Mouse (Mus musculus): ENCODE measurements at regions not wholly inside any gene's neighbourhood (a gene's known extent, or its start where the extent isn't known, plus 50 kb on each side); places are given as distances from the start of the nearest gene placed in this dataset.

GRCm38 (mm10) chr15:22152678-22153077 lies 396.1 kb upstream of the Cdh18 start:
- Histone ChIP-seq H3K36me3 (replicated peaks; ENCODE audit: low read length) (no peaks in the 10 kb centered on the region), H3K9me3 (no peaks in the 10 kb centered on the region), H3K4me3 (replicated peaks) (no peak overlapping the region), H3K27me3 (replicated peaks) (no peaks in the 10 kb centered on the region), H3K4me1 (no peaks in the 10 kb centered on the region)
- no peak for TF ChIP-seq FLI1 (IDR thresholded peaks at IDR 0.05; ENCODE audit: low read length)
- no peak for TF ChIP-seq GATA1 (IDR thresholded peaks at IDR 0.05; ENCODE audit: borderline replicate concordance, low read length)

GRCm38 (mm10) chr15:22170302-22170701 lies 378.5 kb upstream of the Cdh18 start:
- H3K36me3 ChIP-seq (replicated peaks; ENCODE audit: low read length) = no peaks in the 10 kb centered on the region
- H3K27me3 ChIP-seq (replicated peaks) = no peaks in the 10 kb centered on the region
- no peaks in the 10 kb centered on the region for H3K9me3 ChIP-seq
- no peak overlapping the region for H3K4me3 ChIP-seq (replicated peaks)
- H3K4me1 ChIP-seq = no peaks in the 10 kb centered on the region
- no peak for TF ChIP-seq GATA1 (IDR thresholded peaks at IDR 0.05; ENCODE audit: borderline replicate concordance, low read length)
- no peak for TF ChIP-seq FLI1 (IDR thresholded peaks at IDR 0.05; ENCODE audit: low read length)

DNA sequence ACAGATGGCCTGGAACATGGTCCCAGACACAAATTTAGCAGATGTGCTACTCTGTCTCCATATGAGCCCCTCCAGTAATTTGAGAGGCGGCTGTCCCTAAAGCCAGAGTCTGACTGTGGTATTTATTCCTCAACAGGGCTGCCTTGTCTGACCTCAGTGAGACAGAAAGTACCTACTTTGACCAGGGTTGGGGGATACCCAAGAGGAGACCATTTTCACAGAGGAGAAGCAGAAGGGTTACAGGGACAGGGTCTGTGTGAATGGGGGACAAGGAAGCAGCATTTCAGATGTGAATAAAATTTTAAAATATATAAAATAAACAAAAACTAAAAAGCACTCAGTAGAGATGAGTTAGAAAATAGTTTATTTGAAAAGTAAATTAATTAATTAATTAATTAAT lies 339.8 kb upstream of the Cdh18 start:
- H3K27me3 ChIP-seq (replicated peaks) = no peaks in the 10 kb centered on the region
- no peaks in the 10 kb centered on the region for H3K9me3 ChIP-seq
- H3K4me3 ChIP-seq (replicated peaks) = no peak overlapping the region
- H3K4me1 ChIP-seq = no peaks in the 10 kb centered on the region
- no peaks in the 10 kb centered on the region for H3K36me3 ChIP-seq (replicated peaks; ENCODE audit: low read length)
- TF ChIP-seq FLI1 (IDR thresholded peaks at IDR 0.05; ENCODE audit: low read length) (no peak), GATA1 (IDR thresholded peaks at IDR 0.05; ENCODE audit: borderline replicate concordance, low read length) (no peak)

DNA sequence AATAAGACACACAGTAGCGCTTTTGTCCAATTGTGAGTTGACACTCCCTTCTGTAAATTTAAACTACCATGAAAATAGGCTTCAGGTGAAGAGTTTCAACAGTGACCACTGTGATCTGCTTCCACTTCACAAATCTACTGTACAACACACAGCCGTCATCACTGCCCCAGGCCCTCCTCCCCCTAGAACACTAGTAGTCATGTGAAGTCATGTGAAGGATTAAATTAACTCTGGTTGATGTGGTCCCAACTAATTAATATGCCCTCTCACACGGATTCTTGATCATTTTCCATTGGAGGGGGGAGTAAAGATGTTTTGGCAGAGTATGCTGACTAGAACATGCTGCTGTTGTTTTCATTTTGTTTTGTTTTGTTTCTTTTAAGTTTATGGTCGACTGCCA lies 316.2 kb upstream of the Cdh18 start:
- no peaks in the 10 kb centered on the region for H3K9me3 ChIP-seq
- TF ChIP-seq GATA1 (IDR thresholded peaks at IDR 0.05; ENCODE audit: borderline replicate concordance, low read length) = no peak
- TF ChIP-seq FLI1 (IDR thresholded peaks at IDR 0.05; ENCODE audit: low read length) = no peak
- no peaks in the 10 kb centered on the region for H3K27me3 ChIP-seq (replicated peaks)
- H3K36me3 ChIP-seq (replicated peaks; ENCODE audit: low read length) = no peaks in the 10 kb centered on the region
- no peak overlapping the region for H3K4me3 ChIP-seq (replicated peaks)
- H3K4me1 ChIP-seq = no peaks in the 10 kb centered on the region

GRCm38 (mm10) chr15:22280919-22281318 lies 267.9 kb upstream of the Cdh18 start:
- Histone ChIP-seq H3K27me3 (replicated peaks) (no peaks in the 10 kb centered on the region), H3K9me3 (no peaks in the 10 kb centered on the region), H3K4me3 (replicated peaks) (no peak overlapping the region), H3K4me1 (no peaks in the 10 kb centered on the region), H3K36me3 (replicated peaks; ENCODE audit: low read length) (no peaks in the 10 kb centered on the region)
- TF ChIP-seq FLI1 (IDR thresholded peaks at IDR 0.05; ENCODE audit: low read length) (no peak), GATA1 (IDR thresholded peaks at IDR 0.05; ENCODE audit: borderline replicate concordance, low read length) (no peak)

DNA sequence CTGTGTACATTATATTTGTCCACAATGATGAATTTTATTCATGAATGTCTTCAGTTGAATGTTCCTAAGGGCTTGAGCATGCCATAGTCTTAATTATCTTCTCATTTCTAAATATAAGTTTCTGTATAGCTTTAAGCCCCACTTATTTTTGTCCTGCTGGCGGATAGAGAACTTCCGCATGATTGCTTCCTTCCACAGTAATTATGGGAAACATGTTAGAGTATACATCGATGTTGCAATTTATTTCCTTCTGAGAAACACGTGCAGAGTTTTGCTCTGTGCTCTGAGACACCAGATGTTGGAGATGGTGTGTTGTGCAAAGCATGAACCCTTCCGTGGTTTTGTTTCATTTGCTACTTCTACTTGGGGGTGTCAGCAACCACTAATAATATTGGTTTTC lies 237.8 kb upstream of the Cdh18 start:
- H3K4me1 ChIP-seq = no peaks in the 10 kb centered on the region
- TF ChIP-seq GATA1 (IDR thresholded peaks at IDR 0.05; ENCODE audit: borderline replicate concordance, low read length) (no peak), FLI1 (IDR thresholded peaks at IDR 0.05; ENCODE audit: low read length) (no peak)
- H3K27me3 ChIP-seq (replicated peaks) = no peaks in the 10 kb centered on the region
- no peak overlapping the region for H3K4me3 ChIP-seq (replicated peaks)
- no peaks in the 10 kb centered on the region for H3K9me3 ChIP-seq
- no peaks in the 10 kb centered on the region for H3K36me3 ChIP-seq (replicated peaks; ENCODE audit: low read length)

DNA sequence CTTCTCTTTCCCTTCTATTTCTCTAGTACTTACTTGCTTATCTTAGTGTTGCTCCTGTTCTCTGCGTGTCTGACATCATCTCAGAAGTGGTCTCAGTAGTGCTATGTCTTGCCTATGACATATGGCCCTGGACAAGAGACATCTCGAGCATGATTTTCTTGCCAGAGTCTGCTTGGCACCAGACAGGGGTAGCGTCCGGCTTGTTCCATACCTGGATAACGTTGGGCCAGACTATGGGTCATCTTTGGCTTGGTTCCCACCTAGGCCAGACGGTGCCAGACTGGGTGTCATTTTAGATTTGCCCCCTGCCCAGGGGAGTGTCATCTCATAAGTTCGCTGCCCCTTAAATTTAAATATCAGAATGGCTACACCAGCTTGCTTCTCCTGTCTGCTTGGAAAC lies 229.8 kb upstream of the Cdh18 start:
- H3K27me3 ChIP-seq (replicated peaks) = no peaks in the 10 kb centered on the region
- TF ChIP-seq FLI1 (IDR thresholded peaks at IDR 0.05; ENCODE audit: low read length) (no peak), GATA1 (IDR thresholded peaks at IDR 0.05; ENCODE audit: borderline replicate concordance, low read length) (no peak)
- no peak overlapping the region for H3K4me3 ChIP-seq (replicated peaks)
- peaks cover 7% of the 10 kb centered on the region; the same call in 1 of the 2 replicates for H3K9me3 ChIP-seq
- no peaks in the 10 kb centered on the region for H3K36me3 ChIP-seq (replicated peaks; ENCODE audit: low read length)
- H3K4me1 ChIP-seq = no peaks in the 10 kb centered on the region

DNA sequence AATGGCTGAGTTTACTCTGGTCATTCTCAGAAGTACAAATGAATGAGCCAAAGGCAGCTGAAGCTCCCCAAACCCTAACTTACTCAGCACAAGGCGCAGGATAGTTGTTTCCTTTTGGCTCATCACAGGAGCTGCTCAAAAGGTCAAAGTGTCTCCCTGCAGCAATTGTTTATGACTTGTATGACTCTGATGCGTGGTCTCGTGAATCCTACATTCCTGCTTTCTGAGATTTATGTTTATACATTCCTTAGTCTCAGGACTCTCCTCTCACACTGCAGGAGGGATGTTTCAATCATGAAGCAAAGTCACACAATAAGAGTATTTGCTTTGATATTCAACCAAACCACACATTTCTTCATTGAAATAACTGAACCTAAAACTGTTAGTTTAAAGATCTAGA lies 209.9 kb upstream of the Cdh18 start:
- Histone ChIP-seq H3K36me3 (replicated peaks; ENCODE audit: low read length) (no peaks in the 10 kb centered on the region), H3K27me3 (replicated peaks) (no peaks in the 10 kb centered on the region), H3K4me3 (replicated peaks) (no peak overlapping the region), H3K9me3 (no peaks in the 10 kb centered on the region), H3K4me1 (no peaks in the 10 kb centered on the region)
- TF ChIP-seq GATA1 (IDR thresholded peaks at IDR 0.05; ENCODE audit: borderline replicate concordance, low read length) = no peak
- no peak for TF ChIP-seq FLI1 (IDR thresholded peaks at IDR 0.05; ENCODE audit: low read length)

DNA sequence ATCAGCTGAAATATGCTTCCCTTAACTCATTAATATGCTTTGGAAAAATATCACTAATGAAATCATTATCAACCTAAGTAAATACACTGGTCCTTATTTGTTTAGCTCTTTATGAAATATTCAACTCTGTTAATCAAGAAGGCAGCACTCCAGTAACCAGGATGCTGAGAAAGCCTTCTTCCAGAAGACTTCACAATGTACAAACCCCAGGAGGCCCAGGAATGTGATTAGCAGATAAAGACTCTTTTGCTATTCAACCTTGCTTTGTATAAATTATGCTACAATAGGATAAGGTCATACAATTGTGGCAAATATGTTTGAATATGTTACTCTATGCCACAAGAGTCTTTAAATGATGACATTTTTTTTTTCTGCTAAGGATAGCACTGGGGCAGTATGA lies 204.5 kb upstream of the Cdh18 start:
- H3K9me3 ChIP-seq = no peaks in the 10 kb centered on the region
- no peaks in the 10 kb centered on the region for H3K36me3 ChIP-seq (replicated peaks; ENCODE audit: low read length)

DNA sequence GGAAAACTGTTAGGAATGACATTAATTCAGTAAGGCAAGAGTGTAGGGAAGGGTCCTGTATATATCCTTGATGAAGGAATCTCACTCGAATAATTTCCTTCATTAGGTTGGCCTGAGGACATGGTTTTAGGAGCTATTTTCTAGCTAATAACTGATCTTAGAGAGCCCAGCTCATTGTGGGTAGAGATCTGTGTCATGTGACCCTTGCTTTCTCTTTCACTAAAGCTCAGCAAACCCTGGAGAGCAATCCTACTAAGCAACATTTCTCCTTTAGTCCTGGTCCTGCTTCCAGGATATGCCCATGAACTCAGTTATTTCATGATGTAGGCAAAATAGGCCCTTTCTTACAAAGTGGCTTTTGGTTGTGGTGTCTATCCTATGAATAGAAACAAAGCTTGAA lies 197.3 kb upstream of the Cdh18 start:
- H3K9me3 ChIP-seq = 0 out of 2 replicates have a peak, but pooled peaks cover 2% of the 10 kb centered on the region
- TF ChIP-seq GATA1 (IDR thresholded peaks at IDR 0.05; ENCODE audit: borderline replicate concordance, low read length) = no peak
- no peak for TF ChIP-seq FLI1 (IDR thresholded peaks at IDR 0.05; ENCODE audit: low read length)
- H3K4me3 ChIP-seq (replicated peaks) = no peak overlapping the region
- H3K36me3 ChIP-seq (replicated peaks; ENCODE audit: low read length) = no peaks in the 10 kb centered on the region
- no peaks in the 10 kb centered on the region for H3K27me3 ChIP-seq (replicated peaks)
- no peaks in the 10 kb centered on the region for H3K4me1 ChIP-seq

More for the DNA sequence above, 204.5 kb upstream of the Cdh18 start:
- H3K4me1 ChIP-seq = no peaks in the 10 kb centered on the region
- no peak overlapping the region for H3K4me3 ChIP-seq (replicated peaks)
- H3K27me3 ChIP-seq (replicated peaks) = no peaks in the 10 kb centered on the region
- TF ChIP-seq GATA1 (IDR thresholded peaks at IDR 0.05; ENCODE audit: borderline replicate concordance, low read length) = no peak
- no peak for TF ChIP-seq FLI1 (IDR thresholded peaks at IDR 0.05; ENCODE audit: low read length)

Measured in megakaryocyte, embryonic 14.5 days (primary cell).